Mouse (Mus musculus) embryo, embryonic 9.5 days (tissue): ENCODE results near the gene Npas3.

ENCODE experiments used
- DNase-seq: peaks from one replicate; pipeline ENCODE4 v3.0.0-alpha.2; 2017; ENCODE audit errors: extremely low spot score

The Npas3 gene

DNA sequence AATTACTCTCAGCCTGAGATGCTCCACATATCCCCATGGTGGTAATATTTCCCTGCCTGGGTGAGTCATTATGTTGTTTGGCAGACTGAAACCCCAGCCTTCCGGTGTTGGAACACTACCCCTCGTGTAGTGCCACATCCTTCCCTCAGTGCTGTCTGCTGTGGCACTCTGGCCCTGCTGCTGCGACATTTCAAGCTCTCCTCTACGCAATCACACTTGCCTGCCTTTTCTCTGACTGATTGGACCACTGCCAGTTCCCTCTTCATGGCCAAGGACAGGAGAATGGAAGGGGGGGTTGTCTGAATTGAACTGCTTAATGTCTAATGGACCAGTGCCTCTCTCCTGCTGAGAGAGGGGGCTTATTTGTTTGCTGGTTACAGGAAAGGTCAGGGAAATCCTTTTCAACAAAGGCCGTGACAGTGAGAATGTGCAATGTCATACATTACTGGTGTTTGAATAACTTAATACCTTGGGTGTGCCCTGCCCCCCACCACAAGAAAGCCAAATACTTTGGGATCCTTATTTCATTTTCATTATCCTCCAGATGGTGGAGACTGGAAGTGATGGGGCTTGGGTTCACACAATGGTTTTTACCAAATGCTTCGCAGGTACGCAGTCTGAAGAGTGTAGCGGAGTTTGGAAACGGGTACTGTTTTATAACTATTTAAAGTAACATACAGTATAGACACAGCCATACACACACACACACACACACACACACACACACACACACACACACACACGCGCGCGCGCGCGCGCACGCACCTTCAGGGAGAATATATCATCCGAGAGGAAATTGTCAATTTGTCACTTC lies 339.4 kb downstream of the Npas3 start:
- DNase-seq = peak; percentile 2

DNA sequence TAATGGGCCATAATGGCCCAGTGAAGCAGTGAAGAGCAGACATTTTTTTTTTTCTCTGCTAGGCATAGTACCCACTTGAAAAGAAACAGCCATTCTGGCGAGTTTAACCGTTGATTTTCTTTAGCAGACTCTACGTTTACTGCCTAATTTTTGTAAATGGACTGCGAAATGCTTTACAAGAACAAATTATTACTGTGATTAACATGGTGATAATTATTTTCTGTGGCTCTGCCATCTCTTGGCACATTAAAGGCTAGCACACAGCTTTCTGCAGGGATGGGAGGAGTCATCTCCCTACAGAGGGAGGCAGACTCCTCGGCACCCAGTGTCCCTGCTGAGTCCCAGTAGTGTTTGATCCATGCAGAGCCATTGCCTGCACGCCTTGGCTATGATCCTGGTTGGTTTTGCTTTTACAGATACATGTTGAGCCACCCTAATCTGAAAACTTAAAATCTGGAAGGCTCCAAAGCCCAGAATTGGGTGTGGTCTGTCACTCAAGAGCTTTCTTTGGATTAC lies 341.0 kb downstream of the Npas3 start:
- no peak for DNase-seq

DNA sequence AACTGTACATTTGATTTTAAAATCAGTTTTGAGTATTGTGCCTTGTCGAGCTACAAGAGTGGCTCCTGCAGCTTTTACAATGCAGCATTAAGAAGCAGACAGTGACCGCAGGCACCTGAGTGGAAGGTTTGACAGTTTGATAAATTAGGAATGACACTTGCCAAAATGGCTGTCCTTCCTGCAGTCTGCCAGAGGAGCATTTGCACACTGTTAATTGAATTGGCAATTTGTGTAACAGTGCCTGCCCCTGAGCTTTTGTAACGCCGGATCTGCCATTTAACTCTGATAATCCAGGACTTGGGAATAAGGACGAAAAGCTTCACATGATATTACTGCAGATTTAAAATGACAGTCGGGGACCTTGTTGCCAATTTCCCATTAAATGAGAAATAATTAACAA lies 357.2 kb downstream of the Npas3 start:
- DNase-seq = no peak

DNA sequence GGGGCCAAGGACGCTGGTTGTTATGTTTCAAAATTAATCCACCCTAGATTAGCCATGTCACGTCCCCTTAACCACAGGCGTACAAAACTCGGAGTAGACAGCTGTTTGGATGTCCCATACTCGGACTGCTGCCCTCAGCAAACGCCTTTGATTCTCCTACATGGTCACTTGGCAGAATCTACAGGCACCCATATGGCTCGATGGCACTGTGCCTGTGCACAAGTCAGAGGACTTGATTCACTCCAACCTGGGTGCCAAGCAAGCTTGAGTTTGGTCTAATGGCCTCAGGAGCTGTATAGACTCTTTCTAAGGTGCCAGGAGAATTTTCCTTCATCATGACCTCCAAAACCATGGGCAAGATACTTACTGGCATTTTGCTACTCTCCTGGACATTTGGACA lies 363.6 kb downstream of the Npas3 start:
- DNase-seq = no peak

DNA sequence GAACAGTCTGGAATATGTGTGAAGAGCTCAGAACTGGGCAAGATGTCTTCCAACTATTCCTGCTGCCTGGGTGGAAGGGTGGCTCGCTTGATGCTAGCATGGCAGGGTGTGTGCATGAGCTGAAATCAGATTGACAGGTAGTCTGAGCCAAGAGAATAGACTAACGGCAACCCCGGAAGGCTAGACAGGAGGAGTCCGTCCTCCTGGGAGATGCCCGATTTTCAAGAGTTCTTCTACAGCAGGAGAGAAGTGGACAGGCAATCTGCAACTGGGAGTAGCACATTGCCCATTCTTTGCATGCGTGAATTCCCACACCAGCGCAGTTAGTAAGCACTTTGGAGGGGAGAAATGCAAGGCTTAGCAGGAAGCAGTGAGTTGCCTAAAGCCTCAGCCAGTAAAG lies 372.8 kb downstream of the Npas3 start:
- no peak for DNase-seq

DNA sequence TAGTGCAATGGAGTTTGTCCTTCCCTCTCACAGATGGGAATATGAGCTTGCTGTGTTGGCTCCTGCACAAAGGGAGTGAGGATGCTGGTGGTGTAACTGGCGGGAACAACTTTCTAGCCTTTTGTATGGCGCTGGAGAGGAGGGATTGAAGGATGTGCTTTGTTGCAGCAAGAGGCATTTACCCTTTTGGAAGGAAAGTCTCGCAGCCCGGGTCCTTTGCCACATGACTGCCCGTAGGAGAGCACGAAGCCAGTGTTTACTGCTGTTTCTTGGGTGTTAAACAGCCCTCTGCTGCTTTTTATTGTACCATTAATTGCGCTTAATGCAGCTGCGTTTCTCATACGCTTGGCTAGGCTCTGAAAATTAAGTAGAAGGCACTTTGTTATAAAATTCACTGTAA lies 375.3 kb downstream of the Npas3 start:
- peak; percentile 25 for DNase-seq

DNA sequence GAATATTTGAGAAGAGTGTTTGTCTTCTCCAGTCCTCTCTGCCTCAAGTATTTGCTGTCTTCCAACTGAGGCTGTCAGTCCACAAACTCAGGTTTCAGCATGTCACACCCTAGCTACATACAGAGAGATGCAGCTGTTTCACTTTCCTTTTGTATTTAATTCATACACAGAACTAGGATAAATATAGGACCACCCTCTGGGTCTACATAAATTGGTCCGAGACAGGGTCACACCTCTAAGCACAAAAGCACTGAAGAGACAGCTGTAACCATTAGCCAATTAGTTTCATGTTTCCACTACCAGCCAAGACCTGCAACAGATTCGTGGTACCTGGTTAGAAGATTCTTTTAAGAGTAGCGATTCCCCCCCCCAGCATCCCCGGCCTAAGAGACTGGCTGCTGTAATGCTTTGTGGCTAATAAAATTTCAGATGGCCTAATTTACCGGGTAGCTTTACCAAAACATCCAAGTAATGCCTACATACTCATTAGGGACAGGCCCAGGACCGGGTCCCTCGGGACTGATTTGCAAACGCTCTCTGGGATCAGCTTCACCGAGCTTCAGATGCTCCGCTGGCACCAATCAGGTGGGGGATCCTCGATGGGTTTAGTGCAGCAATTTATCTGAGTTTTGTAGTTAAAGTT lies 376.0 kb downstream of the Npas3 start:
- DNase-seq = no peak

DNA sequence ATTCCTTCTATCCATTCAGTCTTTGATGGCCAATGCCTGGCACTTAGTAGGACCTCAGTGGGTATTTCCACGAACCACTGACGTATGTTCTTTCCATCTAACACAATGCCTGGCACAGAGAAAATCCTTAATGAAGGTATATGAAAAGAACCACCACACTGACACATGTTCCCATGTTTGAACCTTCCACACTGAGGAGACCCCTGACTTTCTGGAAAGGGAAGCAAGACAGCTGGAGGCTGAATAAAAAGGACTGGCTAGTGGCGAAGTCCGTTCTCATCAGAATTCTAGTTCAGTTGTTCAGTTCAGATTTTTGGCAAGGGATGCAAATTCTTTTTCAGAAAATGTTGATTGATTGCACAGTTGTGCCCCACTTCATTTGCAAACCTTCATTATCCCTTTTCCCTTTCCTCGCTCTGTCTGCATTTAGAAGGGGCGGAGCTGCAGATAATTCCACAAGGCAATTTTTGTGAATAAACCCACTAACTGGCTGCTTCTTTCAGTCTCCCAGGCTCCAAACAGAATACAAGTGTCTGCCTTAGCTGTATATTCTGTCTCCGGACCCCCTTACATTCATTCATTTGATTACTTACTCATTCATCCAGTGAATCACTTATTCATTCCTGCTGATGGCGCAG lies 381.1 kb downstream of the Npas3 start:
- DNase-seq = no peak

DNA sequence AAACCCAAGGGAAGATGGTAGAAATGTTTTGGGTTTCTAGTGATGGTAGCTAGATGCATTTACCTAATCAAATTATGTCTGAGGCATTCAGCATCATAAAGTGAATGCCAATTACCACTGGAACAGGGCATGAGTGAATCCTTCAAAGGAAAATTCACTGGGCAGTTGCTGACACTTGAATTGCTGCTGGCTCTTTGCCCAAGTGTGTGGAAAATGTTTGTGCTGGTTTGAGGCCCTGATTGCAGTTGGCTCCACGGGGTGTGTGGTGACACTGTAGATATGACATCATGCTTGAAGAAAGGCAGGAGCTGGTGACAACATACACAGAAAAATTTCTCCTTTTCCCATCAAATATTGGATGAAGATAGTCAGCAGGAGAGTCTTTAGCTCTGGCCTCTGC lies 382.1 kb downstream of the Npas3 start:
- DNase-seq = no peak

DNA sequence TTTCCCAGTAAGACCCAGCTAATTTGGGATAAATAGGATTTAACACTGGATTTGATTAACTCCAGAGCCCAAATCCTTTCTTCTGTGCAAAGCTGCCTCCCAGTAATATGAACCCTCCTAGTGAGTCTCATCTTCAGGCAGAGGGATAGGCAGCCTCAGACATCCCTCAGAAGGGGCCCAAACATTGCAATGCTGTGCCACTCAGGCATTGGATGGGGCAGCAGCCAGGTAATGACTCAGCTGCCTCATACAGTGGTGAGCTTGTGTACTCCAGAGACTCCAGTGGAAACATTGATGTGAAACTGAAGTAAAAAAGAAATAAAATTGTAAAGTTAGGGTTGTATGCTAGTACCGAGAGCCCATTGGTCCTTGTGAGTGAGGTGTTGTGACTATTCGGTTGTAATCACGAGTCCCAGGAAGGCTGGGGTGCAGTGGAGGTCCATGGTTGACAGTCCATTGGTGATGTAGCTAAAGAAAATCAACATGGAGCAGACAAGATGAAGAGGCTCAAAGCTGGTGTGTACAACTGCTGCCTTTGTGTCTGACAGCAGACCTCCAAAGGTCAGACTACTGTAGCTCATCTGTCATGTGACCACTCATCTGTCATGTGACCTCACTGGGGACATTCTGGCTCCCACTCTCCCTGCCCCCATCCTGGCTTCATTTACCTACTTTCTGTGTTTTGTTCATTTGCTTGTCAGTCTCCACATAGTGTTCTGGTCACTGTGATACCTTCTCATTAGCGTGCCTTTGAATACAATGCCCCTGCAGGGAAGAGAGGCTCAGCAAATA lies 383.0 kb downstream of the Npas3 start:
- no peak for DNase-seq

DNA sequence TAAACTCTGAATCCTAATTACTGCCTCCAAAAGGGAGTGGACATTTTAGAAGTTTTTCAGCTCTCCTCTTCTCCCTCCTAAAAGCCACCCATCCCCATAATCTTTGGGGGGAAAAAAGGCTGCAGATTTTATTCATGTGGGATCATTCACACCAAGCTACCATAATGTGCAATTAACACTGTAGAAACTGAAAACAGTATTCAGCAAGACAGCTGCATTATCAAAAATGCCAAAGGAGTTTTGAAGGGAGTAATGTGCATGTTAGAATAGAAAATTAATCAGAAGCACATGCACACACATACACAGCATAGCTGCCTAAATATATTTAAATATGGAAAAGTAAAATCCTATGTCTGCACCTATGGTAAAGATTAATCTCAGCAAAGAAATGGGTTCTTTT lies 390.1 kb downstream of the Npas3 start:
- DNase-seq = no peak

DNA sequence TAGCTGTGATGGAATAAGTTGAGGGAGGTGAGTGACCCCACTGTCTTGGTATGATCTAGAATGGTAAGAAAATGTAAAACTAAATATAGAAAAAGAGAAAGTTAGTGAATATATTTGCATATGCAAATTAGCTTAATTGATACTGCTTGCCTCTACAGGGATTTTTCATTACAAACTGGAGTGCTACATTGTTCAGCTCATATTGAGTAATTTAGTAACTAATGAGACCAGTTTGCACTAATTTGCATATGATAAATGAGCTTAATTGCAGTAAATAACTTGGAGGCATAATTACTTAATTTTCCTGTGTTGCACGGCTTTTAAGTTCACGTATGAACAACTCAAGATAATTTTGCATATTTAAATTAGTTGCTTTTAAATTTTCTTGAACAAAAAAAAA lies 398.8 kb downstream of the Npas3 start:
- no peak for DNase-seq

DNA sequence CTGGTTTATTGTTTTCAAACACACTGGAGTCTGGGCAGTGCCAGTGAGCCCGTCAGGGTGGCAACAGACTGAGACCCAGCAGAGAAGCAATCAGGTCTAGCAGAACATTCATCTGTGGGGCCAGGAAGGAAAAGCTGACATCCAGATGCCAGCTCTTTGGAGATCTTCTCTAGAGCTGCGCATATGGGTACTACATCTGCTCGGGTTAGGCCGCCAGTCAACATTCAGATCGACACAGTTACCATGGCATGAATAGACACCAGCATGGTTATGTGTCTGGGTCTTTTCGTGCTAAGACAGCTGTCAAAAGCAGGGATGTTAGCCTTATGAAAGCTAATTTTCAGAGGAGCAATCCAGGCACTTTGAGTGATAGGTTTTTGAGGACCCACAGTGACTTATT lies 407.8 kb downstream of the Npas3 start:
- DNase-seq = no peak

DNA sequence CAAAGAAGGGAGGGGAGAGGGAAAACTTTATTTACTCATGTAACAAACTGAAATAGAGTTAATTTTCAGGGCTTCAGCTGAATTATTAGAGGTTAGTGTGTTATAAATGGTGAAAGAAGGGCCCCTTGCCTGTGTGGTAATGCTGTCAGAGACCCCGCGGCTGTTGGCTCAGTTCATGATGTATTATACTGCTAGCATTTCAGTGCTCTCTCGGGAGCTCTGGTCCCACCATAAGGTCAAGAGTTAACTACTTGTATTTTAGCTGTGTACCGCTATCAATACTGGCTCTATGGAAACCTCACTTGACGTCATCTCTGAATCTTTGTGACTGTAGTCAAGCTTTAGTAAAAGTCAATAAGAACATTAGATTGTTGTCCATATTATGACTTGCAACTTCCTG lies 415.6 kb downstream of the Npas3 start:
- peak; percentile 32 for DNase-seq

DNA sequence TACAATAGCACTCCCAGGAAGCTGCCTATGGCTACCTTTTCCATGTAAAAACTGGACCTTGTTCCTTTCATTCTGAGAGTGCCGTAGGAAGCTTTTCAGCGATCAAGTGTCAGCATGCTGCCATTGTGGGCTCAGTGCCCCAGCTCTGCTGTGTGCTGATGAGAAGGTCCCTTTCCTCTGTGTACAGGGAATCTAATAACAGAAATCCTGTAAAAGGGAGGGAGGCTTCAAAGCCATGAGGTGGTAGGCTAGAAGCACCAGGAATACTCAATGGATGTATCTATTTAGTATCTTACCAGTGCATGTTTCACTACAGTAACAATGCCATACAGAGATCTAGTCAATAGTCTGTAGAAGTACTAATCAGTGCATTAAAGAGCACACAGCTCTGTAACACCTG lies 423.4 kb downstream of the Npas3 start:
- DNase-seq = no peak

DNA sequence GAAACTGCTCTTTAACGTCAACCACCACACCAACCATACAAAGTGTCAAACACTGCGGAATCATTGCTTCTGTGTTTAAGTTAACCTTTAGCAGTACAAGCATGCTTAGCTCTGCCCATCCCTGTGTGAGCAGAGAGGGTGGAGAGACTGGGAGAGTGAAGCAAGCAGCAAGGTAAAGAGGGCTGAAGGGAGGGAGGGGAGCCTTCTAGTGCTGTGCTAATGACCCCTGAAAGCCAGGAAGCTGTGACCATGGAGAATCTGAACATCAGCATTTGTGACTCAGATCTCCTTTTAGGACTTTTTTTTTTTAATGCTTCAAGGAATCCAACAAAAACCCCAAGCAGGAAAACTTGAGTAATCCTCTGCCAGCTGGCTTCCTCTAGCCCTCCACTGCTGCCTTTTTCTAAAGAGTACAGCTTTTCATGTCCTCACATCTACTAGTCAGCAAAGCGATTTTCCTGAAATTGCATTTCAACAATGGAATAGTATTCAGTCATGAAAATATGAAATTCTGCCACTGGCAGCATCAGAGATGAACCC lies 428.7 kb downstream of the Npas3 start:
- no peak for DNase-seq

DNA sequence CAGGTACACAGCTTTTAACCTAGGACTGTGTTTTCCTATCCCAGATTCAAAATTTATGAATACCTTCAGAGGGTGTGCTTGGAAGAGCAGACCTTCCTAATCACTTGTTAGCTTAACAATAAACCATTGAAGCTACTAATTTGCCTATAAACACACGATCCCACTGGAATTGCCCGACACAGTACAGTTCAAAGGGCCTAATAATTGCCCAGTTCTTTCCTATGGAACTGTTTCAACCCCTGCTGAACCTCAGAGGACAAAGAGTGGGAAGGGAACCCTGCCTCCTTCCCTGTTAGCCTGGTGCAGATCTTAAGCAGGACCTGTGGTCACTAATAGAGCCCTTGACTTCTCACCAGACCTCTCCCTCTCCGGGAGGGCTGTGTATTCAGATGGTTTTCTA lies 429.7 kb downstream of the Npas3 start:
- DNase-seq = no peak

DNA sequence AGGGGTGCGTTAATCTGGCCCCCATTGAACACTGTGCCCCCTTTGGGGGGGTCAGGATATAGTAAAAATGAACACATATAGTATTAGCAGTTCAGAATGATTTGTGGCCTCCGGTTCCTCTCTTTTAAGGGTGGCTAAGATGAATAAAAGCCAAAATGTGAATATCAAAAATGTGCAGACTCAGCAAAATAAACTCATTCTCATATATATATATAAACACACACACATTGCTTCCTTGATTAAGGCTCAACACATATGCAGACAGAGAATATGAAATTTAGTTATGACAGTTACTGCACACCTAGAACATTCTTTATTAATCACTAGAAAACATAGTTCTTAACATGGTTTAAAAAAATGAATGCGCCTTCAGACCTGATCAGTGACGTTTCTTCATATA lies 430.7 kb downstream of the Npas3 start:
- DNase-seq = no peak

DNA sequence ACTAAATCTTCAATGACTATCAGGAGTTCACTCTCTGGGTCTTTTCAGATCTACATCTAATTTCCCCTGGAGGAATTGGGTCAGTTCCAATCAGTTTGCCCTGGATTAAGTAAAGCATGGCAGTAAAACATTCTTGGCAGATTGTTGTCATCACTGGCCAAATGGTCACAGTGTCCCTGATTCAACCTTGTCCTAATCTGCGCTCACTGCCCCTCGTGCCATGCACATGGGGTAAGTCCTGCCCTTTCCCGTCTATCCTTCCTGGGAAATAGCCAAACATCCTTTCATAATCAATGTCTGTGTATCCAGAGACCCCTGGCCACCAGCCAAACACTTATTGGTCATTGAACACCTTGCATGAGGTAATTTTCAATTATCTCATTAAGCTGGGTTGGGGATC lies 432.0 kb downstream of the Npas3 start:
- no peak for DNase-seq

DNA sequence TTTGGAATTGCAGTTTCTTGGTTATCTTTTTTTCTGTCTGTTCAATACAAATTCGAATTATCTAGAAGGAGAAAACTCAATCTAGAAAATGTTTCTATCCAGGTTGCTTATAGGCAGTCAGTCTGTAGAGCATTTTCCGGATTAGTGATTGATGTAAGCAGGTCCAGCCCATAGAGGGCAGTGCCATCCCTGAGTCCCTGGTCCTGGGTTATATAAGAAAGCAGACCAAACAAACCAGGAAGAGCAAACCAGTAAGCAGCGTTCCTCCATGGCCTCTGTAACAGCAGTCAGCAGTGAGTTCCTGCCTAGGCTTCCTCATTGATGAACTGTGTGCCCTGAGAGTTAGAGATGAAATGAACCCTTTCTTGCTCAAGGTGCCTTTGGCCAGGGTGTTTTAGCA lies 433.6 kb downstream of the Npas3 start:
- DNase-seq = no peak

DNA sequence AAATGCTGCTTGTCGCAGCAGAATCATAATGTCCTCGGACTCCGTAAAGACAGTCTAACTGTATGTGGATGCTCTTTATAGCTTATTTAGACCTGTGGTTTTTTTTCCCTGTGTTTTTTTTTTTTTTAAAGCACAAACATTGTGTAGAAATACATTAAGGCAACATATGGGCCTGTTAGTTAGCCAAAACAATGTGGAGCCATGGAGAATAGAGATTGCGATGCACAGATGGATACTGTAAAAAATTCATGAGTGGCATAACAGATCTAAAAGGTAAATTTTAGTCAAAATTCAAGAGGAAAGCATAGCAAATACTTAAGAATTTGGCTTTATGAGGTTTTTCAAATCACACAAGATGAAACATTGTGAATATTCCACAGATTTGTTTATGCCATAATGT lies 444.0 kb downstream of the Npas3 start:
- DNase-seq = no peak

DNA sequence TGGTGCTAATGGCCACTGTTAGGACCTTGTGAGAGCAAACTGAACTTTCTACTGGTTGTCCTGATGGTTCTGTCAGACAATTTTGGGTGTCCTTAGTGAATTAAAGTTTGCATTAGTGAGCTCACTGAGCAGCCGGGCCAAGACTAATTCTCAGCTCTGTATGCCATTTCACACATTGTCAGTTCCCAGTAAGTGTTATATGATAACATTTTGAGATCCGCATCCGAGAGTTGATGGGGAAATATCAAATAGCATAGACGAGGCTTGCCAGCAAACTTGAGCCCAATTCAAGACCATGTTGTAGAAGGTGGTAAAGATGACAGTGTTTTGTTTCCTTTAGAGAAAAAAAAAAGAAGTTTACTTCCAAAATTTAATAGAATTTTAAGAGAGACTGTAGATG lies 445.9 kb downstream of the Npas3 start:
- no peak for DNase-seq
